Mouse (Mus musculus) hindbrain, embryonic 10.5 days (tissue): ENCODE measurements around the gene Gad1. TPM values are rescaled to one million over a fixed set of nuclear protein-coding genes. Genes with fewer than 3 reads are reported as not detected.

Experiments
- DNase-seq: peaks from one replicate; pipeline ENCODE4 v3.0.0-alpha.2; 2017; ENCODE audit warnings: low spot score
- H3K27ac ChIP-seq: fragments of 300-500 bp; sonication (generic); 2 replicates; pipeline ENCODE4 v1.5.1; 2016; ENCODE audit warnings: mild to moderate bottlenecking, moderate library complexity
- H3K27me3 ChIP-seq: fragments of 300-500 bp; sonication (generic); 2 replicates; pipeline ENCODE4 v1.6.1; 2016; ENCODE audit warnings: mild to moderate bottlenecking; ENCODE audit not compliant: poor library complexity, insufficient read depth, severe bottlenecking
- H3K36me3 ChIP-seq: fragments of 300-500 bp; sonication (generic); 2 replicates; pipeline ENCODE4 v1.6.1; 2016; ENCODE audit warnings: mild to moderate bottlenecking, moderate library complexity
- H3K4me1 ChIP-seq: fragments of 300-500 bp; sonication (generic); replicated peaks from 2 replicates; pipeline ENCODE4 v1.6.1; 2016; ENCODE audit warnings: mild to moderate bottlenecking
- H3K4me3 ChIP-seq: fragments of 300-500 bp; sonication (generic); 2 replicates; pipeline ENCODE4 v1.5.1; 2016; ENCODE audit warnings: mild to moderate bottlenecking, moderate library complexity
- H3K9me3 ChIP-seq: fragments of 300-500 bp; sonication (generic); 2 replicates; pipeline ENCODE4 v1.6.1; 2016; ENCODE audit warnings: mild to moderate bottlenecking, moderate library complexity
- WGBS: fragments of 180-500 bp; shearing (Covaris S2); methylation state at CpG from one replicate; pipeline ENCODE4 v1.1.7; 2016; 5-methylcytosine and 5-hydroxymethylcytosine counted together
- polyA plus RNA-seq: library from polyadenylated mRNA; unstranded; fragments of >200 nt; fragmentation: Nextera tagmentation; extraction: Ambion mirVana; gene quantifications from 2 replicates; pipeline ENCODE4 v1.2.1, GENCODE M21; 2016

The Gad1 gene
- polyA plus RNA-seq, 1 experiment from 2014 or later = 8.5 TPM

DNA sequence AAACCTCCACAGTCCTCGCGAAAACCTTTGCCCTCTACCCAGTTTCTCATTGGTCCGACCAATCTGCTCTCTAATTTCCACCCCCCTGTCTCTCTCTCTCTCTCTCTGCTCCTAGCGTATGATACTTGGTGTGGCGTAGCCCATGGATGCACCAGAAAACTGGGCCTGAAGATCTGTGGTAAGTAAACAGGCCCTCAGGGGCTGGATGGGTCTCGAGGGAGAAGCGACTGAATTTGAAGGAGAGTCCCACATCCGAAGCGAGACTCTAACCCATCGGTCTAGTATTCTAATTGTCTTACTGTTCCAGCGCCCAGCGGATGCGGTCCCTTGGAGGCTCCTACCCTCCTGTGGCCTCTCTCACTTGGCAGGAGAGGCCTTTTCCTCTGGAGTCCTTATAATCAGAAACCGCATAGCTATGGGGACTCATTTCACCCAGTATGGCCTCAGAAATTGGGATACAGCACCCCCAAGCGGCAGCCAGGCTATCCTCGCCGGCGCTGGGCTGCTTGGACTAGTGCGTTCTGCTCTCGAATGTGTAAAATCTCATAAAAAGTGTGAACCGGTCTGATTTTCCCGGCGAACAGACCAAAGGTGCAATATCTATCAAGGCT, 14.3 kb downstream of the Gad1 start:
- Histone ChIP-seq H3K4me1 (peaks cover 68% of the 10 kb centered on the region), H3K4me3 (peak overlapping the region; percentile 52), H3K9me3 (no peaks in the 10 kb centered on the region), H3K27ac (no peak overlapping the region; the same call in 1 of the 2 replicates), H3K27me3 (peaks cover 100% of the 10 kb centered on the region), H3K36me3 (no peaks in the 10 kb centered on the region)
- 2% methylated on average over 23 of the region's 23 CpGs for WGBS
- peak; percentile 75 for DNase-seq

DNA sequence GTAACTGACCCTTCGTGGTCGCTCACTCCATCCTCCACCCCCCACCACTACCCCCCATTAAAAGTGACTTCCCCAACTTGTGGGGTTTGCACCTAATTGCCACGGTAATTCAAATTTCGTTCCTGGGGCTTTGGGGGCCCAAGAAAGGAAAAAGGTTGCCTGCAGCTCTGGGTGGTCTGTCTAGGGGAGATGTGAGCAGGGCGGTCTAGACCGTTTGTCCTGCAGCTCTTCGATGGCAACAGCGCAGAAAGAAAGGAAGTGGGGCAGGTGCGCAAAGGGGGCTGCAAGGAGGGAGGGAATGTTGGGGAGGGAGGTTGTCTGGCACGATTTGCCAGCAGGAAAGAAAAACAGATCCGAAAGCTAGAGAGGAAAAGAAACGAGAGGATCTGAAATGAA, 14.8 kb downstream of the Gad1 start:
- H3K4me3 ChIP-seq = peak overlapping the region; percentile 52
- peaks cover 63% of the 10 kb centered on the region for H3K4me1 ChIP-seq
- under 1% methylated on average over 12 of the region's 12 CpGs for WGBS

DNA sequence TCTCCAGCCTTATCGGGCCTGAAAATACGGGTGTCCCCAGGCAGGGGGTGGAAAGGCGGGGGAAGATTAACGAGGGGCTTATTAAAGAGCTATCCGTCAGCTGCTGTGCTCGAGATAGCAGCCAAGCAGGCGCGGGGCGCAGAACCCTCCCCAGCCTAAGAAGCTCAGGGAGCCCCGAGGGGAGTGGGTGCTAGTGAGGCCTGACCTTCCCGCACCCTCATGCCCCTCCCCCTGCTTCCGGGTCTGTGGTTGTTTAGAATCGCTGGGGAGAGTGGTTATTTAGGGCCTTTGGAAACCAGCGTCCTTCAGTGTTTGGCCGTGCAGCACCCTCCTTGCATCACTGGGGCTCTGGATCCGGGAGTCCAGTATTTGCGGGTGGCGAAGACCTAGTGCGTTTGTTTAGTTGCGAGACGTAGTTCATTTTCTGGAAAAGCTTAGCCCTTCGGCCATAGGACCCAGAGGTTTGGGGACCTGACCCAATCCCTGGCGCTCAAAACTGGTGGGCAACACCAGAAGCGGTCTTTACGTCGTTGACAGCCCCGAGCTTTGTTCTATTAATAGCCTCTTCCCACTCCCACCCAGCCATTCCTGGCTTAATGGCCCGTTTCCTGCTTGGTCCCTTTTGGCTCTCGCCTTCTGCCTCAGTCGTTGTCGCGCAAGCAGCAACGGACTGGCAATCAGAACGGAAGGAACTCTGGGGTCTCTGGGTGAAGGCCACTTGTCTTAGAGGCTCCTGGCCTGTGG, 15.5 kb downstream of the Gad1 start:
- Histone ChIP-seq H3K36me3 (no peaks in the 10 kb centered on the region), H3K27me3 (peaks cover 99% of the 10 kb centered on the region), H3K4me3 (peak overlapping the region; percentile 52), H3K27ac (peak overlapping the region; percentile 41), H3K4me1 (peaks cover 56% of the 10 kb centered on the region), H3K9me3 (no peaks in the 10 kb centered on the region)
- peak; percentile 51 for DNase-seq
- under 1% methylated on average over 34 of the region's 34 CpGs for WGBS

More for the DNA sequence above, 14.8 kb downstream of the Gad1 start:
- H3K27me3 ChIP-seq = peaks cover 100% of the 10 kb centered on the region
- H3K27ac ChIP-seq = no peak overlapping the region; the same call in none of the 2 replicates
- H3K36me3 ChIP-seq = no peaks in the 10 kb centered on the region
- H3K9me3 ChIP-seq = no peaks in the 10 kb centered on the region
- no peak for DNase-seq

DNA sequence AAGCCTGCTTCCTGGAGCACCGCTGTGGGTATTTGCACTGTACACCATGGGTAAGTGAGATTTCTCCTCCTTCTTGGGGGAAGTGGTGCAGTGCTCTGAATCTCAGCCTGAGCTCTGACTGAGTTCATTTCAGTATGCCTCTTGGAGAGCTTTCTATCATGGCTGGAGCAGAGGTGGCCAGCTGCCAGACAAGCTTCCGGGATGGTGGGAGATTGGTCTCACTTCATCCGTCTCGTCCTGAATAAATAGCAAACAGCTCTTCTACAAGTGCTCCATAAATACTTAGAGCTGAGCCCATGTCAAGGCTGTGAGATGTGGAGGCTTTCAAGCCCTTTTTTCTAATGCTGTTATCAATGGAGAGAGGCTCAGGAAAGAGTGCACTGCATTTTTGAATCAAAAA, 18.8 kb downstream of the Gad1 start:
- Histone ChIP-seq H3K27me3 (peaks cover 78% of the 10 kb centered on the region), H3K36me3 (no peaks in the 10 kb centered on the region), H3K9me3 (no peaks in the 10 kb centered on the region), H3K27ac (no peak overlapping the region), H3K4me3 (no peak overlapping the region), H3K4me1 (peaks cover 25% of the 10 kb centered on the region)
- 82% methylated on average over 4 of the region's 4 CpGs for WGBS
- no peak for DNase-seq

DNA sequence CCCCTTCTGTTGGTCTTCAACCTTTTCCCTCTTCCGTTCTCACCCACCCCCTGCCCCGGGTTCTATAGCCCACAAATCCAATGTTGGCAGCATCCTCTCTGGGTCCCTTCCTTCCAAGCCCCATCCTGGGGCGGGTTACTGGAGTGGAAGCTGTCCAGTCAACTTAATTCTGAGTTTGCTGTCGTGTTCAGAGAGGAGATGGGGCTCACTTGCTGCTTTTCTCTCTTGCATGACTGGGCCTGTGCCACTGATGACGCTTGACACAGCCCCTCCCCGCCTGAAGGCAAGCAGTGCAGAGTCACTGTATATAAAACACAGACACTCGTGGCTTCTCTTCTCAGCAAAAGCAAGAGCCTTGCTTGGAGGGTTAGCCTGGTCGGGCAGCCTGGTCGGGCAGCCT, 19.4 kb downstream of the Gad1 start:
- DNase-seq = no peak
- H3K27ac ChIP-seq = no peak overlapping the region
- H3K36me3 ChIP-seq = no peaks in the 10 kb centered on the region
- H3K27me3 ChIP-seq = peaks cover 72% of the 10 kb centered on the region
- no peak overlapping the region for H3K4me3 ChIP-seq
- 62% methylated on average over 9 of the region's 9 CpGs for WGBS
- peaks cover 19% of the 10 kb centered on the region for H3K4me1 ChIP-seq
- H3K9me3 ChIP-seq = no peaks in the 10 kb centered on the region

DNA sequence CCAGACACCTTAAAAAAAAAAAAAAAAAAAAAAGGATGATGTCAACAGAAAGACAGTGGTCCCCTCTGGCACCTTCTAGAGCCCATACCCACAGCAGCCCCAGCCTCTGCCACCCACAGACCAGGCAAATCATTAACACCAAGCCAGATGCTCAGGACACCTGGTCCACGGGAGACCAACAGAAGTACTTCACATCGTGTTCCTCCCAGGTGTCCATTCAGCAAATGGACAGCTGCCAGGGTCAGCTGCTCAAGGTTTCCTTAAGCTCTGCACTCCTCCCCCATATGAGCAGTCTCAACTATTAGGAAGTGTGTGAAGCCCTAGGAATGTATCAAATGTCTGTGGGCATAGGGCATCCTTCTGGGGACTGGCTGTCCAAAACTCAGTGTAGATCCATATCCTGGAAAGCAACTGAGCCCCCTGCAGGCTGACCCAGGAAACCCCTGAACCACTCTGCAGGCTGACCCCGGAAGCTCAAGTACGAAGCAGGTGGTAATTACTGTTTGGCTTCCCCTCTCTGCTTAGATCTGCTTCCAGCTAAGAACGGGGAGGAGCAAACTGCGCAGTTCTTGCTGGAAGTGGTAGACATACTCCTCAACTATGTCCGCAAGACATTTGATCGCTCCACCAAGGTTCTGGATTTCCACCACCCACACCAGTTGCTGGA, 20.8 kb downstream of the Gad1 start:
- Histone ChIP-seq H3K27me3 (peaks cover 58% of the 10 kb centered on the region), H3K36me3 (no peaks in the 10 kb centered on the region), H3K9me3 (no peaks in the 10 kb centered on the region), H3K27ac (no peak overlapping the region), H3K4me1 (peaks cover 5% of the 10 kb centered on the region), H3K4me3 (no peak overlapping the region)
- 79% methylated on average over 8 of the region's 8 CpGs for WGBS
- no peak for DNase-seq

DNA sequence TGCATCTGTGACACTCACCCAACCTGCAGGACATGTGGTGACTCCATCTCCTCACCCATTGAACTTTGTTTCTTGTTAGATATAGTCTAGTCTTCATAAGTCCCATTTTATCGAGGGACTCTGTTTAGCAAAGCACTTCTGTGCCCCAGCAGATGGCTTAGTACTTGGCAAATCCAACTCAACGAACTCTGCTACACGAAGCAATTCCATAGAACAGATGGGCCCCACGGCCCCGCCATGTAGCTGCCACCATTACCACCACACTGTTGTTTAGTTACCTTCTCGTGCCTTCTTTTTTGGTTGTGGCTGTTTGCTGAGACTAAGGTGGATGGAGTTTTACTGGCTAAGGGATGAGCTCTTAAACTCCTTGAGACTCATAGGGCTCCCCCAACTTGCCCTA, 35.3 kb downstream of the Gad1 start:
- Histone ChIP-seq H3K27me3 (no peaks in the 10 kb centered on the region), H3K27ac (no peak overlapping the region), H3K4me1 (0 out of 2 replicates have a peak, but pooled peaks cover 7% of the 10 kb centered on the region), H3K36me3 (no peaks in the 10 kb centered on the region), H3K4me3 (no peak overlapping the region), H3K9me3 (no peaks in the 10 kb centered on the region)
- DNase-seq = no peak
- 92% methylated on average over 6 of the region's 6 CpGs for whole genome bisulfite sequencing

DNA sequence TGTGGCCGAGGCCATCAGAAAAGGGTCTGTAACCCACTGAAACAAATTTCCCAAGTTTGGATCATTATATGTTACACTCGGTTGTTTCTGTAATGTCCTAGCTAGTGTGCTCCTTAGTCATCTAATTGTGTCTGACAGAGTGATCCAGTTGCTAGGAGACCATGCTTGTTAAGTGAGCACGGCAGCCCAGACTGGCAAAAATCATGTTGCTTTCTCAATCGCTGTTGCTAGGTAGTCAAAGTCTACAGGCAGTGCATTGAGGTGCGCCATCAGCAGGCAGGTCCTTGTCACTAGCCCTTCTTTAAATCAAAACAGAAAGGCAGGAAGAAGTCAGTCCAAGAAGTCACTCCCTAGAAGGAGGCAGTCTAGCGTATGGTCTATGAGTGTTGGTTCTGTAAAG, 39.6 kb downstream of the Gad1 start:
- peak; percentile 7 for DNase-seq
- H3K4me3 ChIP-seq = no peak overlapping the region
- 0 out of 2 replicates have a peak, but pooled peaks cover 7% of the 10 kb centered on the region for H3K4me1 ChIP-seq
- H3K27ac ChIP-seq = no peak overlapping the region
- no peaks in the 10 kb centered on the region for H3K27me3 ChIP-seq
- WGBS = 64% methylated on average over 6 of the region's 6 CpGs
- H3K36me3 ChIP-seq = no peaks in the 10 kb centered on the region
- H3K9me3 ChIP-seq = no peaks in the 10 kb centered on the region

DNA sequence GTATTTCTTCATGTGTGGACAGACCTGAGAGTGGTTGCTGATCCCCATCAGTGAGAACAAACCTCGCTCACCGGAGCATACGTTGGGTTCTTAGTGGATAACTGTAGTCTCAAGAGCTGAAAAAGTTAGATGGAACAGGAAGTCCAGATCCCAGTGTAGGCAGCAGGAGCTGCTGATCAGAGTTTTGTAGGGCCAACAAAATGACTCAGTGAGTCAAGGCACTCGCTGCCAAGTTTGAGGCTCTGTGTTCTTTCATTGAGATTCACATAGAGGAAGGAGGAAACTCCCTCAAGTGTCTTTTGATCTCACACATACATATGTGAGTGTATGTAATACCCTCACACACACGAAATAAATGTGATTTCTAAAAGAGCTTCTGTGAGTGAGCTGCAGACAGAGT, 40.8 kb downstream of the Gad1 start:
- Histone ChIP-seq H3K27me3 (no peaks in the 10 kb centered on the region), H3K4me1 (0 out of 2 replicates have a peak, but pooled peaks cover 7% of the 10 kb centered on the region), H3K9me3 (no peaks in the 10 kb centered on the region), H3K4me3 (no peak overlapping the region), H3K36me3 (no peaks in the 10 kb centered on the region), H3K27ac (no peak overlapping the region)
- WGBS = 88% methylated on average over 5 of the region's 5 CpGs
- no peak for DNase-seq

DNA sequence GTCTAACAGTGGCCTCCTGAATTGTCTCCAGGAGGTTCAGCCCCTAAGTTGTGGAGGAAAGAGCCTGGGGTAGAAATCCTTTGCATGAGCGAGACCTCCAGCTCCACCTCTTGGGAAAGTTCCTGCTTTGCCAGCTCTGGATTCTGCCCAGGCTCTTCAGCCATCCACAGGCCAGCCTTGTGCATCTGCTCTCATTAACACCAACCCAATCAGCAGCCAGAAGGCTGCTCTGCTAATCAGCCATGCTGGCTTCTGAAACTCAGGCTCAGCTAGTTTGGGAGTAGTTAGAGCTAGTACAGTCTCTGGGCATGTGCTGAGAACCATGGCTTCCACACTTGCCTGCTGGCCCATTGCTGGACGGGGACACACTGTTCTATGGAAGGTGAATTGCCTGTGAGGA, 43.0 kb downstream of the Gad1 start:
- H3K27me3 ChIP-seq = no peaks in the 10 kb centered on the region
- 0 out of 2 replicates have a peak, but pooled peaks cover 7% of the 10 kb centered on the region for H3K4me1 ChIP-seq
- 74% methylated on average over 2 of the region's 2 CpGs for WGBS
- H3K9me3 ChIP-seq = no peaks in the 10 kb centered on the region
- no peaks in the 10 kb centered on the region for H3K36me3 ChIP-seq
- H3K27ac ChIP-seq = no peak overlapping the region
- no peak overlapping the region for H3K4me3 ChIP-seq
- DNase-seq = no peak

DNA sequence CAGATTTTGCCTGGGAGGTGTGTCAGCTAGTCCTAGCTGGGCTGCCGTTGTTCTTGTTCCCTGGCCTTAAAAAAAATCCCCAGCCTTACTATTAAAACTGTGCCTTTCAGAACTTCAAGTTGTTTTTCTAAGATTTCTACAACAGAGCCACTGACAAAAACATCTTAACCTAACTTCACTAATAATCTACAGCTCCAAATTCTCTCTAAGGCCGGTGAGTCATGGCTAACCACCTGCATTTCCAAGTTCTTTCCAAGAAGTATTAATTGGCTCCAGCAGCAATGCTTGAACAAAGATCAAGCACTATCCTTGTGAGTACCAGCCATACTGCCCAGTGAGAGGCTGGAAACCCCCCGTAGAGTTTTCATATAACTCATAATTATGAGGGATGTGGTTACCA, 56.9 kb downstream of the Gad1 start:
- H3K27ac ChIP-seq = no peak overlapping the region
- 89% methylated on average over 3 of the region's 3 CpGs for WGBS

DNA sequence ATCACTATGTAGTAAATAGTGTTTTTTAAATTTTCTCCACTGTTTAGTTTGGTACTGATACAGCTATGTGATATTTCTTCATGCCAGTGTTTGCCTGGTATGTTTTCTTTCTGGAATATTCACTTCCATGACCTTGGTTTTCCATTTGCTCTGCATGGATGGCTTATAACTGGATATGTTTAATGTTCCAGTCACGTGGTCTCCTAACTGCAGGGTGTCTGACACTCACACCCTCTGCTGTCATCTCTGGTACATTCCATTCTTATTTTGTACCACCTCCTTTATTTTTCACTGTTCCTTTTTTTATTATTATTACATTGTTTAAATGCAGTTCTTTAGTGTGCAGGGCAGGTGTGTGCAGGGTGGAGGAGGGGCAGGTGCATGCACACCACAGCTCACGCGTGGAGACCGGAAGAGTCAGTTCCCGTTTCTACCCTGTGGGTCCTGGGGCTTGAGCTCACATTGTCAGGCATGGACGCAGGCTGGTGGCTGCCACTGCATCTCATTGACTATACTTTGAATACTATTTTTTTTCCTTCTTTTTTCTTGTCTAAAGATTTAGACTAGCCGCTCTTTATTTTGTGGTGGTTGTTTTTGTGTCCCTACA, 62.0 kb downstream of the Gad1 start:
- DNase-seq = no peak
- H3K9me3 ChIP-seq = 0 out of 2 replicates have a peak, but pooled peaks cover 5% of the 10 kb centered on the region
- H3K27ac ChIP-seq = no peak overlapping the region
- no peaks in the 10 kb centered on the region for H3K36me3 ChIP-seq
- no peaks in the 10 kb centered on the region for H3K27me3 ChIP-seq
- no peaks in the 10 kb centered on the region for H3K4me1 ChIP-seq
- 86% methylated on average over 7 of the region's 7 CpGs for WGBS
- no peak overlapping the region for H3K4me3 ChIP-seq

More for the DNA sequence above, 56.9 kb downstream of the Gad1 start:
- DNase-seq = no peak
- H3K36me3 ChIP-seq = no peaks in the 10 kb centered on the region
- no peaks in the 10 kb centered on the region for H3K4me1 ChIP-seq
- H3K4me3 ChIP-seq = no peak overlapping the region
- peaks cover 10% of the 10 kb centered on the region; the same call in 1 of the 2 replicates for H3K9me3 ChIP-seq
- no peaks in the 10 kb centered on the region for H3K27me3 ChIP-seq
